Mouse (Mus musculus): ENCODE data around the gene Klhl25. TPM values are rescaled to one million over a fixed set of nuclear protein-coding genes. Genes with fewer than 3 reads are reported as not detected.
"Not testable (repeated sequence)": the region's sequence is repeated elsewhere in the genome, so short reads cannot be mapped to it uniquely, and the experiment has no call there.

Gene Klhl25
- polyA plus RNA-seq, 1 experiment from 2014 or later: 15.9 TPM

DNA sequence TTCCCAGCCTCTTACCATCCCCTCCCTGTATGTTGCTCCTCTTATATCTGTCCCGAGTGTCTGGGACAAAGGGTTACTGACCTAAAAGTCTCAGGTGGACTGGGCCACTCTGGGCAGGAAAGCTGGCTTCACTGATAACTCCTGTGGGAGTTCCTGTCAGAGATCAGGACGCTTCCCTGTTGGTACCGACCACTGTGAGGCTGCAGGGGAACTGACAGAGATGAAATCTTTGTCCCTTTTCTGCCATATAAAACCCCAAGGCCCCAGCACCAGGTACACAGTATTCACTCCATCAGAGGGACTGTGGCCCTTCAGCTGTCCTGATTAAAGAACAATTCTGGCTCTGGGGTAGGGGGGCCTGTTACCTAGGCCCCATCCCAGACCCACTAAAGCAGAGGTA, 71.6 kb downstream of the Klhl25 start:
- 68% methylated on average over 3 of the region's 3 CpGs for WGBS
- ATAC-seq (ENCODE audit: low FRiP score, low TSS enrichment); H3K4me1 ChIP-seq (ENCODE audit: control insufficient read depth, insufficient read depth, low read length); H3K9me3 ChIP-seq (ENCODE audit: control insufficient read depth, low read length); H3K4me3 ChIP-seq (ENCODE audit: low read length); H3K27me3 ChIP-seq (ENCODE audit: control insufficient read depth, insufficient read depth, low read length); H3K9ac ChIP-seq (ENCODE audit: low read depth, low read length); H3K36me3 ChIP-seq (ENCODE audit: control insufficient read depth, insufficient read depth, low read length); H3K4me2 ChIP-seq (replicated peaks; ENCODE audit: low read depth, low read length); H3K27ac ChIP-seq (ENCODE audit: low read depth, low read length): not testable (repeated sequence)

All from kidney, embryonic 14.5 days (tissue).